Mouse (Mus musculus): ENCODE measurements around the gene Snx29. TPM values are rescaled to one million over a fixed set of nuclear protein-coding genes. Genes with fewer than 3 reads are reported as not detected.
"Not testable (repeated sequence)": the region's sequence is repeated elsewhere in the genome, so short reads cannot be mapped to it uniquely, and the experiment has no call there.

Gene Snx29
- polyA plus RNA-seq, 1 experiment from 2014 or later = 11.4 TPM

DNA sequence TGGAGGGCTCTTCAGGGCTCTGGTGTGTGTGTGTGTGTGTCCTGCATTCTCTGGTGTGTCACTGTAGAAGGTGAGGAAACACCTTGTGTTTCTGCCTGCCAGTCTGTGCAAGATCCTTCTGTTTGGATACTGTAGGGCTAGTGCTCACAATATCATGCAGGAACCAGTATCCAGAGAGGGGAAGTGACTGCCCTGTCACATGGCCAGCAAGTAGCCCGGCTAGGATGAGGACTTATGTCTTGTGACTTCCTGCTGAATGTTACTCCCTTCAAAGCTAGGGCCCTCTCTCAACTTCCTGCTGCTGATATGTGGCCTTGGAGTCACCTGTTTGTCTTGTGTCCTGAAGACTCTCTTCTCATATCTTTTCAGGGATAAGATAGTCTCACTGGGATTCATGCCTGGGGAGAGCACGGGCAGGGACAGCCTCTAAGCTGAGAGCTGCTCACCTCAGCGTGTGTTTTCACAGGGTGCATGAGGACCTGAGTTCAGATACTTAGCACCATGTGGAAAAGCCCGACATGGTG is 20.6 kb downstream of the Snx29 start:
- Histone ChIP-seq H3K4me1 (replicated peaks; ENCODE audit: control insufficient read depth, insufficient read depth, low read length) (no peaks in the 10 kb centered on the region), H3K27ac (ENCODE audit: low read length) (no peak overlapping the region), H3K36me3 (ENCODE audit: control insufficient read depth, insufficient read depth, low read length) (no peaks in the 10 kb centered on the region), H3K4me2 (ENCODE audit: low read depth, low read length) (no peak overlapping the region), H3K9ac (ENCODE audit: low read length) (no peak overlapping the region), H3K9me3 (ENCODE audit: control insufficient read depth, low read length) (no peaks in the 10 kb centered on the region), H3K27me3 (ENCODE audit: control insufficient read depth, insufficient read depth, low read depth, low read length) (no peaks in the 10 kb centered on the region), H3K4me3 (ENCODE audit: low read length) (no peak overlapping the region)
- peak; percentile 59; the same call in 1 of the 2 replicates for ATAC-seq (ENCODE audit: low read depth)
- 61% methylated on average over 4 of the region's 4 CpGs for WGBS

GRCm38 (mm10) chr16:11351903-11352302 is 29.2 kb downstream of the Snx29 start:
- no peaks in the 10 kb centered on the region for H3K4me1 ChIP-seq (replicated peaks; ENCODE audit: control insufficient read depth, insufficient read depth, low read length)
- H3K4me3 ChIP-seq (ENCODE audit: low read length) = no peak overlapping the region
- no peaks in the 10 kb centered on the region for H3K36me3 ChIP-seq (ENCODE audit: control insufficient read depth, insufficient read depth, low read length)
- ATAC-seq (ENCODE audit: low read depth) = 0 out of 2 replicates have a peak, but pooled peaks have one; percentile 34
- 66% methylated on average over 7 of the region's 7 CpGs for WGBS
- no peak overlapping the region for H3K4me2 ChIP-seq (ENCODE audit: low read depth, low read length)
- no peak overlapping the region for H3K9ac ChIP-seq (ENCODE audit: low read length)
- no peaks in the 10 kb centered on the region for H3K27me3 ChIP-seq (ENCODE audit: control insufficient read depth, insufficient read depth, low read depth, low read length)
- H3K27ac ChIP-seq (ENCODE audit: low read length) = no peak overlapping the region
- no peaks in the 10 kb centered on the region for H3K9me3 ChIP-seq (ENCODE audit: control insufficient read depth, low read length)

DNA sequence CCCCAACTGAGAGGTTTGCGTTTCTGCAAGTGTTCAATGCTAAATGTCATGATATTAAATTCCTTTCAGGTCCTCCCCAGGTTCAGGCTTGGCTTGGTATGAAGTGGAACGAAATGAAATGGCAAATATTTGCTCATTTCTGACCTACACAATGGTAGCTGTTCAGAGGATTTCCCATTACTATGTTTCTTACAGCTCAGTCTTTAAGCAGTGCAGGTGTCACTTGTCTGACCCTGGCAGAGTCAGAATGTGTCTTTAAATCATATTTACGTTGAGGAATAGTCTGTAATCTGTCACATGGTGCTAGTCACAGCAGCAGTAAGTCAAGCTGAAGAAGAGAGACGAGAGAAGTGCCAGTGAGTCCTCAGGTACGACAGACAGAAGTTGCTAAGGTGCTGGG is 36.5 kb downstream of the Snx29 start:
- ATAC-seq (ENCODE audit: low read depth) = peak; percentile 61
- Histone ChIP-seq H3K9me3 (ENCODE audit: control insufficient read depth, low read length) (no peaks in the 10 kb centered on the region), H3K4me2 (ENCODE audit: low read depth, low read length) (peak overlapping the region; percentile 17; the same call in 1 of the 2 replicates), H3K4me1 (replicated peaks; ENCODE audit: control insufficient read depth, insufficient read depth, low read length) (peaks cover 8% of the 10 kb centered on the region), H3K4me3 (ENCODE audit: low read length) (no peak overlapping the region), H3K27me3 (ENCODE audit: control insufficient read depth, insufficient read depth, low read depth, low read length) (no peaks in the 10 kb centered on the region), H3K9ac (ENCODE audit: low read length) (no peak overlapping the region), H3K27ac (ENCODE audit: low read length) (peak overlapping the region; percentile 73), H3K36me3 (ENCODE audit: control insufficient read depth, insufficient read depth, low read length) (no peaks in the 10 kb centered on the region)
- WGBS = 42% methylated on average over 5 of the region's 5 CpGs

- Histone ChIP-seq H3K4me2 (ENCODE audit: low read depth, low read length) (peak overlapping the region; percentile 24; the same call in 1 of the 2 replicates), H3K4me3 (ENCODE audit: low read length) (no peak overlapping the region), H3K9ac (ENCODE audit: low read length) (no peak overlapping the region), H3K27ac (ENCODE audit: low read length) (peak overlapping the region; percentile 73), H3K9me3 (ENCODE audit: control insufficient read depth, low read length) (no peaks in the 10 kb centered on the region), H3K27me3 (ENCODE audit: control insufficient read depth, insufficient read depth, low read depth, low read length) (no peaks in the 10 kb centered on the region), H3K4me1 (replicated peaks; ENCODE audit: control insufficient read depth, insufficient read depth, low read length) (peaks cover 8% of the 10 kb centered on the region), H3K36me3 (ENCODE audit: control insufficient read depth, insufficient read depth, low read length) (no peaks in the 10 kb centered on the region)
- ATAC-seq (ENCODE audit: low read depth) = peak; percentile 70
- WGBS = 35% methylated on average over 10 of the region's 10 CpGs
These were observed 37.2 kb downstream of the Snx29 start for GRCm38 (mm10) chr16:11359919-11360318.

GRCm38 (mm10) chr16:11360576-11360975 is 37.9 kb downstream of the Snx29 start:
- not testable (repeated sequence) for ATAC-seq (ENCODE audit: low read depth); H3K27ac ChIP-seq (ENCODE audit: low read length)
- 78% methylated on average over 2 of the region's 2 CpGs for WGBS

DNA sequence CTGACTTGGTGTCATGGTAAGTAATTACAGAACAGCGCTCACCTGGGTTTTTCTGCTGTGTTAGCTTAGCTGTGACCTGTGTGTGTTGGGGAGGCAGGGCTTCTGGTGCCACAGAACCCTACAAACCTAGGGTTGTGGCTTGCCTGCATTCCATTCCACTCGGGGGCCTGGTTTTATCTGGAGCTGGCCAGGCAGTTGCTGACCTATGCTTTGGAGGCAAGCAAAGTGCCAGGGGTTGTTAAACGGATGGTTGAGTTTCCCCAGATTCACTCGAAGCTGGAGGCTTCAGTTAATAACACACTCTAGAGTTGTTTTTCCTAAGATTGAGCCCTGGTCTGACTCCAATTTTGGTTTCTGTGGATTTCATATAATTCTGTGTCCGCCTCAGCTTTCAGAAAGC is 42.9 kb downstream of the Snx29 start:
- H3K27ac ChIP-seq (ENCODE audit: low read length) = no peak overlapping the region
- 53% methylated on average over 5 of the region's 5 CpGs for WGBS
- no peak overlapping the region for H3K4me3 ChIP-seq (ENCODE audit: low read length)
- H3K36me3 ChIP-seq (ENCODE audit: control insufficient read depth, insufficient read depth, low read length) = no peaks in the 10 kb centered on the region
- H3K9ac ChIP-seq (ENCODE audit: low read length) = no peak overlapping the region
- H3K4me2 ChIP-seq (ENCODE audit: low read depth, low read length) = no peak overlapping the region
- 0 out of 2 replicates have a peak, but pooled peaks cover 2% of the 10 kb centered on the region for H3K4me1 ChIP-seq (replicated peaks; ENCODE audit: control insufficient read depth, insufficient read depth, low read length)
- no peak for ATAC-seq (ENCODE audit: low read depth)
- H3K9me3 ChIP-seq (ENCODE audit: control insufficient read depth, low read length) = no peaks in the 10 kb centered on the region
- no peaks in the 10 kb centered on the region for H3K27me3 ChIP-seq (ENCODE audit: control insufficient read depth, insufficient read depth, low read depth, low read length)

More at GRCm38 (mm10) chr16:11360576-11360975, 37.9 kb downstream of the Snx29 start:
- H3K4me3 ChIP-seq (ENCODE audit: low read length); H3K27me3 ChIP-seq (ENCODE audit: control insufficient read depth, insufficient read depth, low read depth, low read length); H3K4me2 ChIP-seq (ENCODE audit: low read depth, low read length); H3K9me3 ChIP-seq (ENCODE audit: control insufficient read depth, low read length); H3K36me3 ChIP-seq (ENCODE audit: control insufficient read depth, insufficient read depth, low read length); H3K4me1 ChIP-seq (replicated peaks; ENCODE audit: control insufficient read depth, insufficient read depth, low read length); H3K9ac ChIP-seq (ENCODE audit: low read length): not testable (repeated sequence)

DNA sequence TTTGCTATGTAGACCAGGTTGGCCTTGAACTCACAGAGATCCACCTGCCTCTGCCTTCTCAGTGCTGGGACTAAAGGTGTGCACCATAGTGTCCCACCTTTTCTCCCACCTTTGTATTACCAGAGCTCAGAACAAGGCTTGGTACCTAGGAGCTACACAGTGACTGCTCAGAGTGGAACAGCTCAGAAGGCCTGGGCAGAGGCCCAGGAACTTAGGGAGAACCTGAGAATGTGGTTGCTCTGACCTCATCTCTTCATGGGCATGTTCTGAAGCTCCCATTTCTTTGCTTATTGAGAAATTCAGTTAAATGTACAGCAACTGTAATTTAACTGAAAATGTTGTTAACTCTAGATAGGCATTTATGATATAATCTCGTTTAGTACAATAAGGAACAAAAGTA is 44.1 kb downstream of the Snx29 start:
- Histone ChIP-seq H3K4me2 (ENCODE audit: low read depth, low read length) (no peak overlapping the region), H3K4me1 (replicated peaks; ENCODE audit: control insufficient read depth, insufficient read depth, low read length) (0 out of 2 replicates have a peak, but pooled peaks cover 2% of the 10 kb centered on the region), H3K4me3 (ENCODE audit: low read length) (no peak overlapping the region), H3K27me3 (ENCODE audit: control insufficient read depth, insufficient read depth, low read depth, low read length) (no peaks in the 10 kb centered on the region), H3K9ac (ENCODE audit: low read length) (no peak overlapping the region), H3K9me3 (ENCODE audit: control insufficient read depth, low read length) (no peaks in the 10 kb centered on the region), H3K36me3 (ENCODE audit: control insufficient read depth, insufficient read depth, low read length) (no peaks in the 10 kb centered on the region), H3K27ac (ENCODE audit: low read length) (no peak overlapping the region)
- no peak for ATAC-seq (ENCODE audit: low read depth)
- 61% methylated on average over 1 of the region's 1 CpGs for WGBS

DNA sequence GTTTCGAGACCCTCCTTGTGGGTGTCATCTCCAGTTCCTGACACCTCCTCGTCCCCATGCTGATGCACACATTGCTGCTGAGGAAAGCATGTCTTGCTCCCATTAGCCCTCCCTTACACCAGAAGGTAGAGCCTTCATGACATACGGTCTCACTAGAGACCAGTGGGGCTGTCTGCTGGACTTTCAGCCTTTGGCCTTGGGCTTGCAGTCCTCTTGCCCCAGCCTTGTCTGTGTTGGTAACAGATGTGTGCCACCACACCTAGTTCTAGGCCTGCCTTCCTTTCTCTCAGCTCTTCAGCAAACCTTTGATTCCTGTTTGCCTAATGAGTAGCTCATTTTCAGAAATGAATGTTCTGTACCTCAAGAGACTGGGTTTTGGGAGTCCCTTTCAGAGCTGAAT is 45.7 kb downstream of the Snx29 start:
- Histone ChIP-seq H3K9me3 (ENCODE audit: control insufficient read depth, low read length) (no peaks in the 10 kb centered on the region), H3K27ac (ENCODE audit: low read length) (no peak overlapping the region), H3K4me1 (replicated peaks; ENCODE audit: control insufficient read depth, insufficient read depth, low read length) (0 out of 2 replicates have a peak, but pooled peaks cover 2% of the 10 kb centered on the region), H3K4me2 (ENCODE audit: low read depth, low read length) (no peak overlapping the region), H3K4me3 (ENCODE audit: low read length) (no peak overlapping the region), H3K9ac (ENCODE audit: low read length) (no peak overlapping the region), H3K36me3 (ENCODE audit: control insufficient read depth, insufficient read depth, low read length) (no peaks in the 10 kb centered on the region; the same call in 1 of the 2 replicates), H3K27me3 (ENCODE audit: control insufficient read depth, insufficient read depth, low read depth, low read length) (no peaks in the 10 kb centered on the region)
- no peak for ATAC-seq (ENCODE audit: low read depth)
- WGBS = 85% methylated on average over 3 of the region's 3 CpGs

- H3K4me3 ChIP-seq (ENCODE audit: low read length) = no peak overlapping the region
- H3K27me3 ChIP-seq (ENCODE audit: control insufficient read depth, insufficient read depth, low read depth, low read length) = no peaks in the 10 kb centered on the region
- no peak overlapping the region for H3K4me2 ChIP-seq (ENCODE audit: low read depth, low read length)
- no peaks in the 10 kb centered on the region for H3K9me3 ChIP-seq (ENCODE audit: control insufficient read depth, low read length)
- no peak overlapping the region for H3K9ac ChIP-seq (ENCODE audit: low read length)
- no peaks in the 10 kb centered on the region; the same call in 1 of the 2 replicates for H3K36me3 ChIP-seq (ENCODE audit: control insufficient read depth, insufficient read depth, low read length)
- no peak overlapping the region for H3K27ac ChIP-seq (ENCODE audit: low read length)
- WGBS = 43% methylated on average over 4 of the region's 4 CpGs
- no peak for ATAC-seq (ENCODE audit: low read depth)
- 0 out of 2 replicates have a peak, but pooled peaks cover 2% of the 10 kb centered on the region for H3K4me1 ChIP-seq (replicated peaks; ENCODE audit: control insufficient read depth, insufficient read depth, low read length)
These were observed 46.5 kb downstream of the Snx29 start for GRCm38 (mm10) chr16:11369162-11369561.
